Mouse (Mus musculus): ENCODE measurements around the gene Guk1. TPM values are rescaled to one million over a fixed set of nuclear protein-coding genes. Genes with fewer than 3 reads are reported as not detected.

Guk1 gene
- 29.6 TPM for total RNA-seq (2023)

GRCm38 (mm10) chr11:59192059-59192386 is at the start of gene Guk1:
TSS of gene Guk1 (minus strand) at chr11:59192212.

GRCm38 (mm10) chr11:59228122-59228953 is 36.3 kb upstream of the Guk1 start, which contains the start of gene Arf1:
TSS of gene Arf1 (minus strand) at chr11:59228270.

GRCm38 (mm10) chr11:59208153-59208831 is 16.3 kb upstream of the Guk1 start, which contains the start of gene 2310033P09Rik:
TSS of gene 2310033P09Rik (plus strand) at chr11:59208321.

GRCm38 (mm10) chr11:59202081-59202995 is 10.3 kb upstream of the Guk1 start, which contains the start of gene Mrpl55:
TSS of gene Mrpl55 (plus strand) at chr11:59202486.

GRCm38 (mm10) chr11:59182864-59183331 is 9.1 kb downstream of the Guk1 start, which contains the start of gene Gjc2:
TSS of gene Gjc2 (minus strand) at chr11:59183213.

GRCm38 (mm10) chr11:59163255-59164236 is 28.5 kb downstream of the Guk1 start, which contains the start of gene Iba57:
TSS of gene Iba57 (minus strand) at chr11:59163739.

GRCm38 (mm10) chr11:59135904-59136452 is 56.0 kb downstream of the Guk1 start, which contains the start of gene Obscn:
TSS of gene Obscn (minus strand) at chr11:59136402.

Other genes starting within 250 kb of the Guk1 start
- 10.3 TPM for gene Hist3h2ba, start 243.3 kb downstream of the Guk1 start, total RNA-seq (2023)
- gene Hist3h2a, start 237.5 kb downstream of the Guk1 start, total RNA-seq (2023): 34.6 TPM
- gene Trim17, start 237.5 kb downstream of the Guk1 start, total RNA-seq (2023): 0.38 TPM
- gene Trim11, start 214.1 kb downstream of the Guk1 start, total RNA-seq (2023): 55.2 TPM
- gene Obscn, start 55.8 kb downstream of the Guk1 start, total RNA-seq (2023): 0.18 TPM
- 48.0 TPM for gene Iba57, start 28.5 kb downstream of the Guk1 start, total RNA-seq (2023)
- gene Gjc2, start 9.0 kb downstream of the Guk1 start, total RNA-seq (2023): not detected
- 14.7 TPM for gene Mrpl55, start 10.3 kb upstream of the Guk1 start, total RNA-seq (2023)
- 24.3 TPM for gene 2310033P09Rik, start 16.1 kb upstream of the Guk1 start, total RNA-seq (2023)
- 228 TPM for gene Arf1, start 36.1 kb upstream of the Guk1 start, total RNA-seq (2023)
- not detected for gene Wnt3a, start 98.5 kb upstream of the Guk1 start, total RNA-seq (2023)
- gene Wnt9a, start 114.7 kb upstream of the Guk1 start, total RNA-seq (2023): not detected
- not detected for gene Prss38, start 183.4 kb upstream of the Guk1 start, total RNA-seq (2023)

All from CD4-positive naive resting alpha-beta T cell, adult 76 days (primary cell).